Mouse (Mus musculus): ENCODE measurements around the gene Slc24a1.

DNA sequence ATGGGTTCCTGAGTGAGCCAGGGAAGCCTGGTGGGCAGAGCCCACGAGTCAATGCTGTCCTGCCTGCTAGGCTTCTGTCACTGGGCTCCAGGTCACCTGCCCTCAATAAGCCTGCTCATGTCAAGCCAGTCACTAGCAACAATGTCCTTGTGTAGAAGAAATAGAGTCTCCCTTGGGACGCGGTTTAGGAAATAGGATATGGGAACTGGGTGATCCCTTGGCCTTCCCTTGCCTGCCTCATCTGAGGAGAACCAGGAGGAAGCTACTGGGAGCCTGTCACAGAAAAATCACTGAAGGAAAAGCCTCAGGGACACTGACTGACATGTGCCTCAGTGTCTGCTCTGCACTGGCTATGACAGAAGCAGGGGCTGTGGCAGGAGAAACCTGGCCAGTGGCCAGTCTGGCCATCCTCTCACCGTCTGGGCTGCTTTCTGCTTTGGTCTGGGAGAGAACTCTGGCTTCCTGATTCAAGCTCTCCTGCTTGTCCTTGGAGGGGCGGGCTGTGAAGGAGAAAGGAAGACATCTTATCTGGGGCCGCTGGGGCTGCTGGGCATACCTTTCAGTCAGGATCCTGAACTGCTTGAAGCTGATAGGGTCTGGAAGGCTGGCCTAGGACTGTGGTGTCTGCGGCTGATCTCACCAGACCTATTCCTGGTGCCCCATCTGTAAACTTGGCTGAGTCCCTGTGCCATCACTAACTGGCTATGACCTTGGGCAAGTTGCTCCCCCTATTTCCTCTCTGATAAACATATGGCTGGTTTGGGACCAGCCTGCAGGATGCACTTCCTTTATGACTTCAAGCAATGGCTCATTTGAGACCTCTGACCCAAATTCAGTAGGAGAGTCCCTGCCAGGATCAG lies 19.4 kb downstream of the Slc24a1 start:
- TF ChIP-seq CTCF (IDR thresholded peaks at IDR 0.05; ENCODE audit: control insufficient read depth, insufficient read depth, insufficient replicate concordance, low read depth, low read length) (no peak), POLR2A (IDR thresholded peaks at IDR 0.05; ENCODE audit: control insufficient read depth, low read depth, low read length) (no peak)
